Mouse (Mus musculus) stomach, embryonic 16.5 days (tissue): ENCODE measurements at regions not wholly inside any gene's neighbourhood (a gene's known extent, or its start where the extent isn't known, plus 50 kb on each side); places are given as distances from the start of the nearest gene placed in this dataset.

Experiments
- ATAC-seq: fragments of 200-750 bp; cut with Nextera tagmentation; 2 replicates; pipeline ENCODE4 v1.8.0; 2017; ENCODE audit warnings: moderate number of reproducible peaks, moderate TSS enrichment; ENCODE audit not compliant: insufficient read depth, low FRiP score
- H3K27ac ChIP-seq: fragments of 300-500 bp; sonication (generic); 2 replicates; pipeline ENCODE4 v1.5.1; 2014; ENCODE audit warnings: low read length
- H3K27me3 ChIP-seq: fragments of 300-500 bp; sonication (generic); 2 replicates; pipeline ENCODE4 v1.6.1; 2014; ENCODE audit warnings: low read length, control low read depth, mixed read lengths; ENCODE audit not compliant: control insufficient read depth, insufficient read depth
- H3K36me3 ChIP-seq: fragments of 300-500 bp; sonication (generic); 2 replicates; pipeline ENCODE4 v1.6.1; 2014; ENCODE audit warnings: low read length; ENCODE audit not compliant: control insufficient read depth, insufficient read depth
- H3K4me1 ChIP-seq: fragments of 300-500 bp; sonication (generic); 2 replicates; pipeline ENCODE4 v1.6.1; 2014; ENCODE audit warnings: low read length, control low read depth, mixed read lengths; ENCODE audit not compliant: control insufficient read depth, insufficient read depth
- H3K4me2 ChIP-seq: fragments of 300-500 bp; sonication (generic); 2 replicates; pipeline ENCODE4 v1.6.1; 2014; ENCODE audit warnings: low read depth, low read length, mixed read lengths
- H3K4me3 ChIP-seq: fragments of 300-500 bp; sonication (generic); replicated peaks from 2 replicates; pipeline ENCODE4 v1.5.1; 2014; ENCODE audit warnings: mild to moderate bottlenecking, low read length
- H3K9ac ChIP-seq: fragments of 300-500 bp; sonication (generic); 2 replicates; pipeline ENCODE4 v1.6.1; 2014; ENCODE audit warnings: low read length
- H3K9me3 ChIP-seq: fragments of 300-500 bp; sonication (generic); replicated peaks from 2 replicates; pipeline ENCODE4 v1.6.1; 2016; ENCODE audit warnings: low read length, control low read depth; ENCODE audit not compliant: control insufficient read depth
- WGBS: fragments of 180-500 bp; shearing (Covaris S2); extraction: QIAGEN DNeasy Blood & Tissue Kit; methylation state at CpG from one replicate; pipeline ENCODE4 v1.1.7; 2014; 5-methylcytosine and 5-hydroxymethylcytosine counted together

GRCm38 (mm10) chr4:105394366-105394765 is 237.2 kb downstream of the Plpp3 start:
- no peak overlapping the region for H3K9ac ChIP-seq
- no peaks in the 10 kb centered on the region for H3K4me1 ChIP-seq
- no peak for ATAC-seq
- 47% methylated on average over 1 of the region's 1 CpGs for WGBS
- no peak overlapping the region for H3K27ac ChIP-seq
- no peak overlapping the region for H3K4me2 ChIP-seq
- no peaks in the 10 kb centered on the region for H3K27me3 ChIP-seq
- H3K36me3 ChIP-seq: no peaks in the 10 kb centered on the region
- H3K4me3 ChIP-seq: no peak overlapping the region
- H3K9me3 ChIP-seq: 0 out of 2 replicates have a peak, but pooled peaks cover 2% of the 10 kb centered on the region

GRCm38 (mm10) chr4:105397451-105397850 is 240.3 kb downstream of the Plpp3 start:
- no peak overlapping the region for H3K4me2 ChIP-seq
- 0 out of 2 replicates have a peak, but pooled peaks cover 2% of the 10 kb centered on the region for H3K9me3 ChIP-seq
- H3K27me3 ChIP-seq: no peaks in the 10 kb centered on the region
- no peaks in the 10 kb centered on the region for H3K4me1 ChIP-seq
- no peak for ATAC-seq
- no peak overlapping the region for H3K27ac ChIP-seq
- H3K9ac ChIP-seq: no peak overlapping the region
- no peaks in the 10 kb centered on the region for H3K36me3 ChIP-seq
- no peak overlapping the region for H3K4me3 ChIP-seq
- WGBS: 75% methylated on average over 2 of the region's 2 CpGs

- H3K4me3 ChIP-seq: no peak overlapping the region
- H3K36me3 ChIP-seq: no peaks in the 10 kb centered on the region
- no peak overlapping the region for H3K4me2 ChIP-seq
- no peak overlapping the region for H3K27ac ChIP-seq
- H3K4me1 ChIP-seq: peaks cover under 1% of the 10 kb centered on the region; the same call in 1 of the 2 replicates
- no peak overlapping the region for H3K9ac ChIP-seq
- no peaks in the 10 kb centered on the region for H3K27me3 ChIP-seq
- WGBS: 86% methylated on average over 3 of the region's 3 CpGs
- no peak for ATAC-seq
- no peaks in the 10 kb centered on the region for H3K9me3 ChIP-seq
Observed at GRCm38 (mm10) chr4:105402021-105402420, 244.9 kb downstream of the Plpp3 start.

- Histone ChIP-seq H3K27ac (no peak overlapping the region), H3K36me3 (no peaks in the 10 kb centered on the region), H3K4me3 (no peak overlapping the region), H3K27me3 (no peaks in the 10 kb centered on the region), H3K4me1 (peaks cover 4% of the 10 kb centered on the region; the same call in 1 of the 2 replicates), H3K4me2 (no peak overlapping the region), H3K9me3 (no peaks in the 10 kb centered on the region), H3K9ac (no peak overlapping the region)
- WGBS: 19% methylated on average over 3 of the region's 3 CpGs
- no peak for ATAC-seq
Observed at GRCm38 (mm10) chr4:105403169-105403568, 246.0 kb downstream of the Plpp3 start.

GRCm38 (mm10) chr4:105403686-105404085 is 246.5 kb downstream of the Plpp3 start:
- H3K4me1 ChIP-seq: peaks cover 4% of the 10 kb centered on the region; the same call in 1 of the 2 replicates
- H3K4me3 ChIP-seq: no peak overlapping the region
- ATAC-seq: no peak
- H3K4me2 ChIP-seq: no peak overlapping the region
- H3K27ac ChIP-seq: no peak overlapping the region
- no peak overlapping the region for H3K9ac ChIP-seq
- no peaks in the 10 kb centered on the region for H3K9me3 ChIP-seq
- H3K36me3 ChIP-seq: no peaks in the 10 kb centered on the region
- H3K27me3 ChIP-seq: no peaks in the 10 kb centered on the region
- 70% methylated on average over 6 of the region's 6 CpGs for WGBS

- Histone ChIP-seq H3K36me3 (no peaks in the 10 kb centered on the region), H3K27me3 (no peaks in the 10 kb centered on the region), H3K4me3 (no peak overlapping the region), H3K27ac (no peak overlapping the region), H3K4me2 (no peak overlapping the region), H3K4me1 (peaks cover 4% of the 10 kb centered on the region; the same call in 1 of the 2 replicates), H3K9ac (no peak overlapping the region), H3K9me3 (no peaks in the 10 kb centered on the region)
- no peak for ATAC-seq
- WGBS: 79% methylated on average over 5 of the region's 5 CpGs
Observed at GRCm38 (mm10) chr4:105405728-105406127, 248.6 kb downstream of the Plpp3 start.

GRCm38 (mm10) chr4:105406786-105407464 is 249.8 kb downstream of the Plpp3 start:
- H3K4me3 ChIP-seq: no peak overlapping the region
- ATAC-seq: peak; percentile 44; the same call in 1 of the 2 replicates
- WGBS: 50% methylated on average over 14 of the region's 14 CpGs
- no peaks in the 10 kb centered on the region for H3K27me3 ChIP-seq
- peaks cover 4% of the 10 kb centered on the region; the same call in 1 of the 2 replicates for H3K4me1 ChIP-seq
- peak overlapping the region; percentile 23; the same call in 1 of the 2 replicates for H3K27ac ChIP-seq
- H3K9me3 ChIP-seq: no peaks in the 10 kb centered on the region
- no peak overlapping the region for H3K9ac ChIP-seq
- peak overlapping the region; percentile 10; the same call in 1 of the 2 replicates for H3K4me2 ChIP-seq
- H3K36me3 ChIP-seq: no peaks in the 10 kb centered on the region

- Histone ChIP-seq H3K36me3 (no peaks in the 10 kb centered on the region), H3K27me3 (no peaks in the 10 kb centered on the region), H3K27ac (no peak overlapping the region), H3K4me2 (no peak overlapping the region), H3K4me3 (no peak overlapping the region), H3K9me3 (no peaks in the 10 kb centered on the region), H3K4me1 (peaks cover 4% of the 10 kb centered on the region; the same call in 1 of the 2 replicates), H3K9ac (no peak overlapping the region)
- 73% methylated on average over 9 of the region's 9 CpGs for WGBS
- no peak for ATAC-seq
Observed at GRCm38 (mm10) chr4:105408896-105409295, 251.7 kb downstream of the Plpp3 start.

- no peak overlapping the region for H3K4me3 ChIP-seq
- H3K9me3 ChIP-seq: no peaks in the 10 kb centered on the region
- 95% methylated on average over 3 of the region's 3 CpGs for WGBS
- no peak overlapping the region for H3K9ac ChIP-seq
- no peaks in the 10 kb centered on the region for H3K4me1 ChIP-seq
- no peak for ATAC-seq
- no peaks in the 10 kb centered on the region for H3K27me3 ChIP-seq
- H3K4me2 ChIP-seq: no peak overlapping the region
- H3K36me3 ChIP-seq: no peaks in the 10 kb centered on the region
- no peak overlapping the region for H3K27ac ChIP-seq
Observed at GRCm38 (mm10) chr4:105417166-105417565, 260.0 kb downstream of the Plpp3 start.
